Mouse (Mus musculus): ENCODE measurements at regions not wholly inside any gene's neighbourhood (a gene's known extent, or its start where the extent isn't known, plus 50 kb on each side); places are given as distances from the start of the nearest gene placed in this dataset.

- in situ Hi-C loops (cut with MboI; ENCODE audit: low pct_ligation_motif_present, low pct_unique_long_range_greater_than_20kb, low sequenced_read_pairs) (no loop called here), dilution Hi-C loops (cut with MboI; ENCODE audit: extremely low pct_ligation_motif_present, extremely low pct_unique_long_range_greater_than_20kb, low sequenced_read_pairs) (no loop called here)
- Histone ChIP-seq H3K9ac (ENCODE audit: insufficient read depth, low read depth) (no peak overlapping the region), H3K27ac (ENCODE audit: insufficient read depth, low read depth) (no peak overlapping the region), H3K36me3 (replicated peaks in 1 of 2; ENCODE audit: control insufficient read depth in 1 of 2, insufficient read depth in 1 of 2, low read length in 1 of 2) (no peaks in the 10 kb centered on the region), H3K4me1 (ENCODE audit: control insufficient read depth in 1 of 2, insufficient read depth in 2 of 2) (no peaks in the 10 kb centered on the region), H3K79me2 (replicated peaks; ENCODE audit: control insufficient read depth, extremely low read depth, insufficient read depth, poor library complexity, severe bottlenecking) (no peaks in the 10 kb centered on the region), H3K27me3 (replicated peaks) (no peaks in the 10 kb centered on the region), H3K4me3 (replicated peaks in 1 of 3; ENCODE audit: low read depth in 2 of 3, low read length in 2 of 3, poor library complexity in 1 of 3) (no peak overlapping the region), H3K9me3 (replicated peaks; ENCODE audit: low read length) (peaks cover 75% of the 10 kb centered on the region), H3K4me2 (ENCODE audit: insufficient read depth, low read depth, poor library complexity, severe bottlenecking) (no peak overlapping the region)
- no peak for DNase-seq (ENCODE audit: extremely low read depth)
- no peak for TF ChIP-seq NELFE (IDR thresholded peaks at IDR 0.05; ENCODE audit: low read depth, low read length)
- TF ChIP-seq MYC (IDR thresholded peaks at IDR 0.05; ENCODE audit: low read depth, low read length) = no peak
- no peak for TF ChIP-seq HCFC1 (IDR thresholded peaks at IDR 0.05; ENCODE audit: low read depth, low read length)
- no peak for TF ChIP-seq POLR2AphosphoS2 (IDR thresholded peaks at IDR 0.05; ENCODE audit: low read depth, low read length)
- no peak for TF ChIP-seq JUND (conservative IDR thresholded peaks at IDR 0.05; ENCODE audit: low read depth, low read length)
- TF ChIP-seq CHD2 (IDR thresholded peaks at IDR 0.05; ENCODE audit: low read length) = no peak
- no peak for TF ChIP-seq MAFK (IDR thresholded peaks at IDR 0.05; ENCODE audit: insufficient replicate concordance, low read length)
- TF ChIP-seq ZC3H11A (IDR thresholded peaks at IDR 0.05; ENCODE audit: low read depth, low read length) = no peak
These were observed 161.7 kb upstream of the Cadm1 start for GRCm38 (mm10) chr9:47368015-47368901.

DNA sequence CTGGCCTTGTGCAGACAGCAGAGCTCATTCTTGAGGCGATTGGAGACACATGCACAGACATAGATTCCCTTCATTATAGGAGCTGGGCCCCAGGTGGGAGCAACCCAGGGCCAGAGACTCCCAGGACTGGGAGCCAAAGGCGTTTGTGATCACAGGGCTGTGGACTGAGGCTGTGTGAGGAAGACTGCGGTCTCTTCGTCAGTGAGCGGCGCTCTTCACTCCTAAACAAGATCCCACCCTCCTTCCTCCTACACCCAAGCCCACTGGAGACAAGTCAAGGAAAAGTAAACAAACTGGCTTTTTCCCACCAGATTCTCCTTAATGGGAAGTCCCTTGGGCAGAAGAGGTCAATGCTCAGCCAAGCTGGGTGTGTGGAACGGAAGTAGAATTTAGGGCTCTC, 157.7 kb upstream of the Cadm1 start:
- in situ Hi-C loops (cut with MboI; ENCODE audit: low pct_ligation_motif_present, low pct_unique_long_range_greater_than_20kb, low sequenced_read_pairs) = no loop called here
- dilution Hi-C loops (cut with MboI; ENCODE audit: extremely low pct_ligation_motif_present, extremely low pct_unique_long_range_greater_than_20kb, low sequenced_read_pairs) = no loop called here
- DNase-seq (ENCODE audit: extremely low read depth) = no peak

DNA sequence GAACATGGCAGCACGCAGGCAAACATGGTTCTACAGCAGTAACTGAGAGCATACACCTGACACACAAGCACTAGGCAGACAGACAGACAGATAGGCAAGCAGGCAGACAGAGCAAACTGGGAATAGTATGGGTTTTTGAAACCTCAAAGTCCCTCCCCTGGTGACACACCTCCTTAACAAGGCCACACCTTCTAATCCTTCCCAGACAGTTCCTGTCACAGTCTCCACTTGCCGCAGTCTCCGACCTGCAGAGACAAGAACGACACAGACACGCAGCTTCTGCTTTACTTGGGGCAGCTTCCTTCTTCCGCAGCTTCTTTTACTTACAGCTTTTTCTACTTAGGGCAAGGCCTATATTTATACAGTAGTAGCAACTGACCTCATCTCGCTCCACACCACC, 155.9 kb upstream of the Cadm1 start:
- no peaks in the 10 kb centered on the region for H3K36me3 ChIP-seq (replicated peaks in 1 of 2; ENCODE audit: control insufficient read depth in 1 of 2, insufficient read depth in 1 of 2, low read length in 1 of 2)
- no peaks in the 10 kb centered on the region for H3K4me1 ChIP-seq (ENCODE audit: control insufficient read depth in 1 of 2, insufficient read depth in 2 of 2)
- TF ChIP-seq ELF1 (IDR thresholded peaks at IDR 0.05; ENCODE audit: low read depth, low read length) = no peak
- no peak for TF ChIP-seq MEF2A (IDR thresholded peaks at IDR 0.05; ENCODE audit: borderline replicate concordance, low read depth, low read length)
- TF ChIP-seq MAZ (IDR thresholded peaks at IDR 0.05; ENCODE audit: low read depth, low read length) = no peak
- TF ChIP-seq UBTF (IDR thresholded peaks at IDR 0.05; ENCODE audit: low read depth, low read length) = no peak
- TF ChIP-seq POLR2A (IDR thresholded peaks at IDR 0.05; ENCODE audit: low read depth, low read length) = no peak
- no peak for TF ChIP-seq CTCF (conservative IDR thresholded peaks at IDR 0.05 in 1 of 2, IDR thresholded peaks at IDR 0.05 in 1 of 2; ENCODE audit: low read depth in 2 of 2, low read length in 2 of 2)
- TF ChIP-seq ZNF384 (IDR thresholded peaks at IDR 0.05; ENCODE audit: low read depth, low read length) = no peak
- no peak for TF ChIP-seq PAX5 (IDR thresholded peaks at IDR 0.05; ENCODE audit: low read length)
- no peak for TF ChIP-seq SMC3 (IDR thresholded peaks at IDR 0.05; ENCODE audit: low read depth, low read length)
- TF ChIP-seq MAFK (IDR thresholded peaks at IDR 0.05; ENCODE audit: insufficient replicate concordance, low read length) = no peak
- no peak for TF ChIP-seq SIN3A (IDR thresholded peaks at IDR 0.05; ENCODE audit: low read length)
- TF ChIP-seq IRF4 (IDR thresholded peaks at IDR 0.05; ENCODE audit: low read depth, low read length) = no peak
- no peak for TF ChIP-seq HCFC1 (IDR thresholded peaks at IDR 0.05; ENCODE audit: low read depth, low read length)
- TF ChIP-seq EP300 (IDR thresholded peaks at IDR 0.05; ENCODE audit: low read length) = no peak
- TF ChIP-seq POLR2AphosphoS2 (IDR thresholded peaks at IDR 0.05; ENCODE audit: low read depth, low read length) = no peak
- no peak for TF ChIP-seq CHD1 (IDR thresholded peaks at IDR 0.05; ENCODE audit: low read depth, low read length)
- H3K9ac ChIP-seq (ENCODE audit: insufficient read depth, low read depth) = no peak overlapping the region
- dilution Hi-C loops (cut with MboI; ENCODE audit: extremely low pct_ligation_motif_present, extremely low pct_unique_long_range_greater_than_20kb, low sequenced_read_pairs) (no loop called here), in situ Hi-C loops (cut with MboI; ENCODE audit: low pct_ligation_motif_present, low pct_unique_long_range_greater_than_20kb, low sequenced_read_pairs) (no loop called here)
- no peak overlapping the region for H3K27ac ChIP-seq (ENCODE audit: insufficient read depth, low read depth)
- no peaks in the 10 kb centered on the region for H3K27me3 ChIP-seq (replicated peaks)
- DNase-seq (ENCODE audit: extremely low read depth) = no peak
- H3K4me3 ChIP-seq (replicated peaks in 1 of 3; ENCODE audit: low read depth in 2 of 3, low read length in 2 of 3, poor library complexity in 1 of 3) = no peak overlapping the region
- H3K79me2 ChIP-seq (replicated peaks; ENCODE audit: control insufficient read depth, extremely low read depth, insufficient read depth, poor library complexity, severe bottlenecking) = no peaks in the 10 kb centered on the region
- no peak overlapping the region for H3K4me2 ChIP-seq (ENCODE audit: insufficient read depth, low read depth, poor library complexity, severe bottlenecking)
- H3K9me3 ChIP-seq (replicated peaks; ENCODE audit: low read length) = peaks cover 69% of the 10 kb centered on the region

More for the DNA sequence above, 157.7 kb upstream of the Cadm1 start:
- Histone ChIP-seq H3K9ac (ENCODE audit: insufficient read depth, low read depth) (no peak overlapping the region), H3K27me3 (replicated peaks) (no peaks in the 10 kb centered on the region), H3K9me3 (replicated peaks; ENCODE audit: low read length) (peaks cover 66% of the 10 kb centered on the region), H3K4me2 (ENCODE audit: insufficient read depth, low read depth, poor library complexity, severe bottlenecking) (no peak overlapping the region), H3K36me3 (replicated peaks in 1 of 2; ENCODE audit: control insufficient read depth in 1 of 2, insufficient read depth in 1 of 2, low read length in 1 of 2) (no peaks in the 10 kb centered on the region), H3K79me2 (replicated peaks; ENCODE audit: control insufficient read depth, extremely low read depth, insufficient read depth, poor library complexity, severe bottlenecking) (no peaks in the 10 kb centered on the region), H3K4me3 (replicated peaks in 1 of 3; ENCODE audit: low read depth in 2 of 3, low read length in 2 of 3, poor library complexity in 1 of 3) (no peak overlapping the region), H3K4me1 (ENCODE audit: control insufficient read depth in 1 of 2, insufficient read depth in 2 of 2) (no peaks in the 10 kb centered on the region), H3K27ac (ENCODE audit: insufficient read depth, low read depth) (no peak overlapping the region)
- no peak for TF ChIP-seq GABPA (IDR thresholded peaks at IDR 0.05; ENCODE audit: insufficient replicate concordance, low read depth, low read length)
- no peak for TF ChIP-seq ELF1 (IDR thresholded peaks at IDR 0.05; ENCODE audit: low read depth, low read length)
